Mouse (Mus musculus): ENCODE data around the gene Cmip. TPM values are rescaled to one million over a fixed set of nuclear protein-coding genes. Genes with fewer than 3 reads are reported as not detected.

Cmip gene
- polyA plus RNA-seq (2015; fragmentation: Nextera tagmentation; extraction: Ambion mirVana), result 22.3 and 22.6 TPM in 2 replicates

DNA sequence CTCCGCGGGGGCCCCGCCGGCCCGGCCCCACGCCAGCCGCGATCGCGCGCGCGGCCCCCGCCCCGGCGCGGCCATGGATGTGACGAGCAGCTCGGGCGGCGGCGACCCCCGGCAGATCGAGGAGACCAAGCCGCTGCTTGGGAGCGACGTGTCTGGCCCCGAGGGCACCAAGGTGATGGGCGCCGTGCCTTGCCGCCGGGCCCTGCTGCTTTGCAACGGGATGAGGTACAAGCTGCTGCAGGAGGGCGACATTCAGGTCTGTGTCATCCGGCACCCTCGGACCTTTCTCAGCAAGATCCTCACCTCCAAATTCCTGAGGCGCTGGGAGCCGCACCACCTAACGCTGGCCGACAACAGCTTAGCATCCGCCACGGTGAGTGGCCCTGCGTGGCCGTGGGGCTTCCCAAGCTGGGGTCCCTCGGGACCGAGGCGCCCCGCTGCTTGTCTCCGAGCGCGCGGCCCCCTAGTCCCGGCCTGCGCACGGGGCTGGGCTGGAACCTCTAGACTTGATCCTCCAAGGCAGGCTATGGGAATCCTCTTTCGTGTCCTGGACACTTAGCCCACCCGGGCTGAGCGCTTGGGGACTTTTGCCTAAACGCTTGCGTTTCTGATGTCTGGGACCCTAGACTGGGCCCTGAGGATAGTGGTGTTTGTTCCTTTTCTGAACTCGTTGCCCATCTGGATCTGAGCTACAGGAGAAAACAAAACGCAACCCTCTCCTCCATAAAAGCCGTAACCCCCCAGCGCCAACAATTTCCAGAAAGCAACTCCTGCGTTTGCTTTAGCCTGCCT, at the start of gene Cmip:
Gene Cmip, plus strand, starts transcription at position 36 of the 792 bp plus-strand sequence.
- WGBS (ENCODE audit: insufficient replicate concordance), result 2% methylated on average over 49 of the region's 65 CpGs
- Histone ChIP-seq H3K9me3 (ENCODE audit: low read length) (no peaks in the 10 kb centered on the region), H3K4me2 (ENCODE audit: low read depth, low read length) (peak within 1 kb of the TSS; percentile 95), H3K9ac (replicated peaks) (peak within 1 kb of the TSS; percentile 96), H3K4me3 (ENCODE audit: low read depth, low read length) (peak within 1 kb of the TSS; percentile 87), H3K4me1 (ENCODE audit: insufficient read depth) (peaks cover 43% of the 10 kb centered on the region), H3K36me3 (replicated peaks; ENCODE audit: insufficient read depth, low read length) (0 out of 2 replicates have a peak, but pooled peaks cover 6% of the 10 kb centered on the region), H3K27me3 (ENCODE audit: insufficient read depth, low read length) (no peaks in the 10 kb centered on the region), H3K27ac (ENCODE audit: low read depth) (peak within 1 kb of the TSS; percentile 97)
- DNase-seq, result peak; percentile 66
- TF ChIP-seq CTCF (IDR thresholded peaks at IDR 0.05; ENCODE audit: low read depth), result no peak
- no peak for TF ChIP-seq EP300 (IDR thresholded peaks at IDR 0.05; ENCODE audit: low read depth)
- ATAC-seq, result peak; percentile 7

DNA sequence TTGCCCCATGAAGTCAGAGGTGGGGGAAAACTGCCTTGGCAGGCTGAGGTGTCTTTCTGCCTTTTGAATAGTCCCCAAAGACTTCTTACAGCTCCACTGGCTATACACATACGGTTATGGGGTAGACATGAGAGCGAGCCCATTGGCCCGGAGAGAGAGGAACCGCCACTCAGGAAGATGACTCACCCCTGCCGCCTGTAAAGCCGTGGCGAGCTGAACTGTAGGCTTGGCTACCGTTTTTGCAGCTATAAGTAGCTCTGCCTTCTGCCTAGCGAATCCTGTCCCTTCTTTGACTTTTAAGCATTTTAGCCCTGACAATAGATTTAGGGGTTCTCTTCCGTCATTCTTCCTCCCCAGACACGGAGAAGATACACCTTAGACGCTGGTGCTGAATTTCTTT, 47.7 kb upstream of the Cmip start:
- no peak overlapping the region for H3K27ac ChIP-seq (ENCODE audit: low read depth)
- ATAC-seq, result no peak
- H3K36me3 ChIP-seq (replicated peaks; ENCODE audit: insufficient read depth, low read length), result peaks cover 8% of the 10 kb centered on the region
- H3K4me3 ChIP-seq (ENCODE audit: low read depth, low read length), result no peak overlapping the region
- no peaks in the 10 kb centered on the region for H3K4me1 ChIP-seq (ENCODE audit: insufficient read depth)
- H3K9me3 ChIP-seq (ENCODE audit: low read length), result no peaks in the 10 kb centered on the region
- H3K4me2 ChIP-seq (ENCODE audit: low read depth, low read length), result no peak overlapping the region
- TF ChIP-seq EP300 (IDR thresholded peaks at IDR 0.05; ENCODE audit: low read depth), result no peak
- TF ChIP-seq CTCF (IDR thresholded peaks at IDR 0.05; ENCODE audit: low read depth), result no peak
- peak; percentile 31 for DNase-seq
- no peak overlapping the region for H3K9ac ChIP-seq (replicated peaks)
- no peaks in the 10 kb centered on the region for H3K27me3 ChIP-seq (ENCODE audit: insufficient read depth, low read length)
- WGBS (ENCODE audit: insufficient replicate concordance), result 53% methylated on average over 12 of the region's 12 CpGs

DNA sequence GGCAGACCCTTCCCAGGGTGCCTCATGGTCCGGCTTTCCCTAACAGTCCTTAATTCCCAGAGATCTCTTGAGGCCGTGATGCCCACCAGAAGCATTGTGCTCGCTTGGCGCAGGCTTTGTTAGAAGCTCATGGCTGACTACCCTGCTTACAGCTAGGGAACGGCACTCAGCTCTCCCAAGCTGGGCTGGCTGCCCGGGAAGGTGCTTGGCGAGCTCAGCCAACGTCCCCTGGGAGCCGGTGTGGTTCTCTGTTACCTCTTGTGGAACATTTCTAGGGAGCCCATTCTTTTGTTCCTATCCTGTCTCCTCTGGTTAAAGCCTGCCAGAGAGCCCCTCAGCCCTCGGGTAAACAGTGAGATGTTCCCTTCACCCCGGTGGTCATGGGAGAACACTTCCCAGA, 44.8 kb upstream of the Cmip start:
- H3K4me2 ChIP-seq (ENCODE audit: low read depth, low read length), result no peak overlapping the region

DNA sequence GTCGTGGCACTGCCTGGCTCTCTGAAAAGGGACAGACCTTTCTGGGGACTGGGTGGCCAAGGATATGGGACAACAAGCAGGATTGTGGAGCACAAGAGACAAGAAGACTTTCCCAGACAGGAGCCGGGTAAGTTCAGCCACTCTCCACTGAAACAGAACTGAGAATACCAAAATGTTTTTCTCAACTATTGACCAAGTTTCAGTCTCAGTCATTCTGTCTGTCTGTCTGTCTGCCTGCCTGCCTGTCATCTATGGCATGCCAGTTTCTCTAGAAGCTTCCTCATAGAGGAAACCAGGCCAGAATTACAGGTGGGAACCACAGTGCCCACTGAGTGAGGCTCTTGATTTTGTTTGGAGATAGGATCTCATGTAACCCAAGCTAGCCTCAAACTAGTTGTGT, 39.1 kb upstream of the Cmip start:
- Histone ChIP-seq H3K4me3 (ENCODE audit: low read depth, low read length) (no peak overlapping the region), H3K9me3 (ENCODE audit: low read length) (no peaks in the 10 kb centered on the region), H3K27me3 (ENCODE audit: insufficient read depth, low read length) (no peaks in the 10 kb centered on the region), H3K27ac (ENCODE audit: low read depth) (no peak overlapping the region), H3K4me2 (ENCODE audit: low read depth, low read length) (no peak overlapping the region), H3K4me1 (ENCODE audit: insufficient read depth) (no peaks in the 10 kb centered on the region), H3K9ac (replicated peaks) (no peak overlapping the region), H3K36me3 (replicated peaks; ENCODE audit: insufficient read depth, low read length) (peaks cover 2% of the 10 kb centered on the region; the same call in 1 of the 2 replicates)
- ATAC-seq (no peak), DNase-seq (no peak)
- TF ChIP-seq CTCF (IDR thresholded peaks at IDR 0.05; ENCODE audit: low read depth), result no peak
- 80% methylated on average over 2 of the region's 2 CpGs for WGBS (ENCODE audit: insufficient replicate concordance)

More for the DNA sequence above, 44.8 kb upstream of the Cmip start:
- no peaks in the 10 kb centered on the region for H3K9me3 ChIP-seq (ENCODE audit: low read length)
- DNase-seq (no peak), ATAC-seq (no peak)
- no peak overlapping the region for H3K9ac ChIP-seq (replicated peaks)
- no peaks in the 10 kb centered on the region for H3K27me3 ChIP-seq (ENCODE audit: insufficient read depth, low read length)
- 83% methylated on average over 11 of the region's 11 CpGs for WGBS (ENCODE audit: insufficient replicate concordance)
- no peaks in the 10 kb centered on the region for H3K4me1 ChIP-seq (ENCODE audit: insufficient read depth)
- no peak for TF ChIP-seq EP300 (IDR thresholded peaks at IDR 0.05; ENCODE audit: low read depth)
- no peak for TF ChIP-seq CTCF (IDR thresholded peaks at IDR 0.05; ENCODE audit: low read depth)
- H3K27ac ChIP-seq (ENCODE audit: low read depth), result no peak overlapping the region
- H3K4me3 ChIP-seq (ENCODE audit: low read depth, low read length), result no peak overlapping the region
- H3K36me3 ChIP-seq (replicated peaks; ENCODE audit: insufficient read depth, low read length), result peaks cover 4% of the 10 kb centered on the region; the same call in 1 of the 2 replicates

DNA sequence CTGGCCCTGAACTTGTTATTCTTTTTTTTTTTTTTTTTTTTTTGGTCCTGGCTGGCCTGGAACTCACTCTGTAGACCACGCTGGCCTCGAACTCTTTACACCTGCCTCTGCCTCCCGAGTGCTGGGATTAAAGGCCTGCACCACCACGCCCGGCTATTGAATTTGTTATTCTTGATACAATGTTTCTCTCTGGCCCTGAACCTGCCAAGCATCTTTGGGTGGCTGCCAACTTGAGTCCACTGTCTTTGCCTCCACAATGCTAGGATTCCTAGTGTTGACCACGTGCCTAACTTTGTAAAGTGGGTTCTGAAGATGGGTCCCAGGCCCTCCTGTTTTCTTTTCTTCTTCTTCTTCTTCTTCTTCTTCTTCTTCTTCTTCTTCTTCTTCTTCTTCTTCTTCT, 34.5 kb upstream of the Cmip start:
- Histone ChIP-seq H3K9ac (replicated peaks) (no peak overlapping the region), H3K36me3 (replicated peaks; ENCODE audit: insufficient read depth, low read length) (no peaks in the 10 kb centered on the region), H3K4me2 (ENCODE audit: low read depth, low read length) (no peak overlapping the region), H3K4me1 (ENCODE audit: insufficient read depth) (0 out of 2 replicates have a peak, but pooled peaks cover 3% of the 10 kb centered on the region), H3K4me3 (ENCODE audit: low read depth, low read length) (no peak overlapping the region), H3K27ac (ENCODE audit: low read depth) (no peak overlapping the region), H3K9me3 (ENCODE audit: low read length) (no peaks in the 10 kb centered on the region), H3K27me3 (ENCODE audit: insufficient read depth, low read length) (no peaks in the 10 kb centered on the region)
- DNase-seq (no peak), ATAC-seq (no peak)
- TF ChIP-seq EP300 (IDR thresholded peaks at IDR 0.05; ENCODE audit: low read depth) (no peak), CTCF (IDR thresholded peaks at IDR 0.05; ENCODE audit: low read depth) (no peak)
- 80% methylated on average over 6 of the region's 6 CpGs for WGBS (ENCODE audit: insufficient replicate concordance)

DNA sequence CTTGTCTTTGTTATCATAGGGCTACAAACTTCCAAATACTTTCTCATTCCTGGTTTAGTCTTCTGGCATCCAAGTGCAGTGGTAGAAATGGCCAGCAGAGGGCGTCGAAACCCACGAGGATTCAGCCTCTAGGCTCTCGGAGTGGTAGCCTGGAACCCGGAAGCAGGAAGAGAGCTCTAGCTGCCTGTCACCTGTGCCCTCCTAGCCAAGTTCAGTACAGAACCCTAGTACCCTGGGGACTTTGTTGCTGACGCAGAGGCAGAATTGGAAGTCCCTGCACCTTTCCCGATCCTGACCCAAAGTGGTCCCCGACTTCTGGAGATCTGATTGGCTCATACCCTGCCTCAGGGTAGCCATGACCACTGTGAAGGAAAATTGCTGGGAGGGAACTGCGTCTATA, 32.2 kb upstream of the Cmip start:
- Histone ChIP-seq H3K4me3 (ENCODE audit: low read depth, low read length) (peak overlapping the region; percentile 36), H3K4me1 (ENCODE audit: insufficient read depth) (0 out of 2 replicates have a peak, but pooled peaks cover 3% of the 10 kb centered on the region), H3K27ac (ENCODE audit: low read depth) (peak overlapping the region; percentile 41; the same call in 1 of the 2 replicates), H3K27me3 (ENCODE audit: insufficient read depth, low read length) (no peaks in the 10 kb centered on the region), H3K4me2 (ENCODE audit: low read depth, low read length) (peak overlapping the region; percentile 70), H3K9ac (replicated peaks) (peak overlapping the region; percentile 56), H3K9me3 (ENCODE audit: low read length) (no peaks in the 10 kb centered on the region), H3K36me3 (replicated peaks; ENCODE audit: insufficient read depth, low read length) (no peaks in the 10 kb centered on the region)
- TF ChIP-seq CTCF (IDR thresholded peaks at IDR 0.05; ENCODE audit: low read depth), result peak; percentile 98
- TF ChIP-seq EP300 (IDR thresholded peaks at IDR 0.05; ENCODE audit: low read depth), result peak; percentile 64; the same call in 1 of the 2 replicates
- DNase-seq (peak; percentile 91), ATAC-seq (peak; percentile 96)
- 6% methylated on average over 9 of the region's 9 CpGs for WGBS (ENCODE audit: insufficient replicate concordance)

Data from liver, postnatal 0 days (tissue).